Mouse (Mus musculus) monocyte, adult 59 days (primary cell): Measurements from ENCODE around the gene Pabpc1l. TPM values are rescaled to one million over a fixed set of nuclear protein-coding genes. Genes with fewer than 3 reads are reported as not detected.

ENCODE experiments used
- total RNA-seq, 2 experiments: library from RNA; stranded (reverse); gene quantifications; one replicate each; pipeline ENCODE4 v1.2.4; 2023

Pabpc1l gene
- 1 to 10 TPM; 2.4 to 3.4 TPM for total RNA-seq

DNA sequence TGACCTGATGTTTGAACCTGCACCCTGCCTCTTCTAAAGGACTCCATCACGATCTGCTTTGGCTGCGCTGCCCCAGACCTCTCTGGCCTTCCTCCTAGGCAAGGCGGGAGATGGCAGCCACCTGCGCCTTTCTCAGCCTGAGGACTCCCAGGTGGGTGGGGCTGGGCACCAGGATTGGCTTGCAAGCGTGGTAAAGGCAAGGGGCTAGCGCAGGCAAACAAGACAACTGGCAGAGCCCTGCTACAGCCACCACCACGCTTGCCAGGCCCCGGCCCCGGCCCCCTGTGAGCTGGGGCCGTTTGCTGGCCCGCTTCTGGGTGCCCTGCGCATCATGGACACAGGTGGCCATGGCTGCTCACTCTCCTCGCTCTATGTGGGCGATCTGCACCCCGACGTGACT is at the start of gene Pabpc1l:
Pabpc1l (plus strand) TSS at position 301 of the 400 bp plus-strand sequence.

DNA sequence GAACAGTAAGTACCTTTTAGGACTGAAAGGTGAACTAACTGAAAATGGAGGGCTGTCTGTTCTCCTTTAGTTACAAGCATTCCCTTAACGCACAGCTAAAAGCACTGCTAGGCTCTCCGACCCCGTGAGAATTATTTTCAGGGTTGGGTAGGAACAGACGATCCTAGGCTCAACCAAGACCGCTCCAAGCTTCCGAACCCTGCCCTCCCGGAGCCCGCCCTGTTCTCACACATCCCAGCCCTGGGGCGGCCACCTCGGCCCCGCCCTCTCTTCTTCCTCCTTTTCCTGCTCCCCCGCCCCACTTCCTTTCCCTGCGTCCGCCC is 30.6 kb upstream of the Pabpc1l start, which contains the start of gene Ywhab:
Ywhab (plus strand) TSS at position 307 of the 323 bp plus-strand sequence.

DNA sequence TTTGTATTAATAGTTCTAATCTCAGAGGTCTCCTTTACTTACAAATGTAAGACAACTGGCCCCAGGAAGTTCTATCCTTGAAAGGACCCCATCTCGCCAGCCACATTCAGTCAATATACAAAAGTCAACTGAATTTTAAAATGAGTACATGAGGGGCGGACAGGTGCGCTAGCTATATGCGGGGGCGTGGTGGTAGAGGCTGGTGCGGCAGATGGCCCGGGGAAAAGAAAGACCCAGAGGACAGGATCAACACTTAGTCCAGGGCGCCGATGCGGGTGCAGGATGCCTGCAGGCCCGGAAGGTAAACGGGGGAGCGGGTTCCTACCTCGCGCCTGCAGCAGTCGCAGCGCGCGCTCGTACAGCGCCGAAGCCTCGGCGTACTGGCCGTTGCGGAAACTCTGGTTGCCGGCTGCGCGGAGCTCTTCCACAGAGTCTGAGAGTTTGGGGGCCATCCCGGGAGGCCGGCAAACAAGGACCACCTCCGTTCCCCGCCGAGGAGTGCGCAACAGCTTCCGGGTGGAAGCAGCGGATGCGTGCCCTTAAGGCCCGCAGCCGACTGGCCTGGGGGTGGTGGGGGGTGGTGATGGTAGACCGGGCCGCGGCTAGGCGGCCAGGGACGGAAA is 45.0 kb downstream of the Pabpc1l start, which contains the start of gene Stk4:
Stk4 (plus strand) TSS at position 181 of the 623 bp plus-strand sequence.

DNA sequence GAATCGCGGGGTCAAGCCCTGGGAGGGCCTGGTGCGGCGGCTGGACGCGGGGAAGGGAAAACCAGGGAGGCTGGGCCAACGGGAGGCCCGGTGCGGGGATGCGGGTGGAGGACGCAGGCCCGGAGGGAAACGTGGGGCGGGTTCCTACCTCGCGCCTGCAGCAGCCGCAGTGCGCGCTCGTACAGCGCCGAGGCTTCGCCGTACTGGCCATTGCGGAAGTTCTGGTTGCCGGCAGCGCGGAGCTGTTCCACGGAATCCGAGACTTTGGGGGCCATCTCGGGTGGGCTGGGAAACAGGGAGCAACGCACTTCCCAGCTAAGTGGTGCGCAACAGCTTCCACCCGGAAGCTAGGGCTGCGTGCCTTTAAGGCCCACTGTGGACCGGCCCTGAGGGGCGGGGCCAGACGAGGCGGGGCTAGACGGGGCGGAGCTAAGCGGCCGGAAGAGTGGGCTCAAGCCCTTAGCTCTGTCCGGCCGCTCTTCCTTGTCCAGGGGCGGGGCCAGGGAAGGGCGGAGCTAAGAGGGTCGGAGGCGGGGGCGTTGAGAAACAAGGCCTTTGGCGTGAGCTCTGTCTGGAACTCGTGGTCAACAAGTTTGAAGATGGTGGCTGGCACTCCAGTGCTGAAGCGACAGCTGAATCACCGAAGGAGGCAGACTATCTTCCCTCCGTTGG is 45.7 kb downstream of the Pabpc1l start, which contains the start of gene Tomm34:
Tomm34 (minus strand) TSS at position 405 of the 672 bp plus-strand sequence.

Other genes with a start within 250 kb of the Pabpc1l start
- under 1 TPM in 1 of 2 experiments, not detected in 1; 0.37 TPM for gene Ccn5, start 204.6 kb upstream of the Pabpc1l start, total RNA-seq
- not detected for gene Kcnk15, start 171.8 kb upstream of the Pabpc1l start, total RNA-seq
- gene Rims4, start 106.8 kb upstream of the Pabpc1l start, total RNA-seq, result not detected
- gene Ywhab, start 30.5 kb upstream of the Pabpc1l start, total RNA-seq, result 100 to 1,000 TPM; 180 to 188 TPM
- 100 to 1,000 TPM; 135 to 141 TPM for gene Stk4, start 44.9 kb downstream of the Pabpc1l start, total RNA-seq
- gene Tomm34, start 45.7 kb downstream of the Pabpc1l start, total RNA-seq, result 10 to 100 TPM; 62.5 to 62.7 TPM
- gene Kcns1, start 145.7 kb downstream of the Pabpc1l start, total RNA-seq, result not detected
- gene Wfdc5, start 157.3 kb downstream of the Pabpc1l start, total RNA-seq, result not detected
- gene Wfdc12, start 165.2 kb downstream of the Pabpc1l start, total RNA-seq, result not detected
- not detected for gene Wfdc15a, start 174.7 kb downstream of the Pabpc1l start, total RNA-seq
- gene Wfdc15b, start 196.2 kb downstream of the Pabpc1l start, total RNA-seq, result not detected
- gene Svs2, start 213.0 kb downstream of the Pabpc1l start, total RNA-seq, result not detected
- not detected for gene Svs3b, start 231.2 kb downstream of the Pabpc1l start, total RNA-seq